Mouse (Mus musculus) left cerebral cortex, postnatal 14 days (tissue): ENCODE results near the gene Hoxa2. TPM values are rescaled to one million over a fixed set of nuclear protein-coding genes. Genes with fewer than 3 reads are reported as not detected.

Experiments used
- DNase-seq, 2 experiments: peaks; one replicate each; pipeline ENCODE4 v3.0.0; 2021 to 2022; ENCODE audit warnings: low spot score in 2 of 2, mixed read lengths in 1 of 2
- intact Hi-C: fragments of 180-260 bp; cut with DNase I; formaldehyde crosslinking; loops from one replicate; pipeline ENCODE4 v1.15.1; 2025
- total RNA-seq, 2 experiments: library from RNA; stranded (reverse); gene quantifications; 2 replicates each; pipeline ENCODE4 v1.2.3; 2021

Hoxa2 gene
- total RNA-seq, 2 experiments from 2014 or later = not detected

DNA sequence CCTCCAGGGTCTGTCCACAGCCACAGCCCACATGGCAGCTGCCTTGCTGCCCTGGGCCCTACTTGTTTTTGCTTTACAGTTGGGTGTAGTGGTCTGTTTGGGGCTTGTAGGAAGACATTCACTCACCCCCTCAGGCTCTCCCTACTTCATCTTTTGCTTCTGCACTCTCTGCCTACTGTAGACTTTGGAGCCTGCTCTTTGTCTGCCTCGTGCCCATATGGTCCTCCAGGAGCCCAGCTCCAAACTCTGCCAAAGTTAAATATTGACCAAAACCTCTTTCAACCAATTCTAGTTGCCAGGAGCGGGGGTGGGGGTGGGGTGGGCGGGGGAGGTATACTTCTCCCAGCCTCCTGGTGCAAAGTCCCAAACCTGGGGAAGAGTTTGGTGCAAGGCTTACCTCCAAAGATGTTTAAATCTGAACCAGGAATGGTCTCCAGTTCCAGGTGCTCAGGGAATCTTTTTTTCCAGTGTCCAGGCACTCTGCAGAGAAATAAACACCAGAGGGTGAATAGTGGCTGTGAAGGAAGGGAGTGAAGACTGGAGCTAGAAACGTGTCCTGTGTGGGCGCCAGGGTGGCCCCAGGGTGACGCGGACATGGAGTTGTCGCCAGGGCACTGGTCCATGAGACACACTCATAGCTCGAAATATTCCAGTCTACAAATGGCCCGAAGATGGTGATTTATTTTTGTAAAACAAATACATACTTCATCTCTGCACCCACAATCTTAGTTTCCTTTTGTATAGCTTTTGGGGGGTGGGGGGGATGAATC is 18.9 kb upstream of the Hoxa2 start:
- no peak for DNase-seq
- intact Hi-C loops = no loop called here

DNA sequence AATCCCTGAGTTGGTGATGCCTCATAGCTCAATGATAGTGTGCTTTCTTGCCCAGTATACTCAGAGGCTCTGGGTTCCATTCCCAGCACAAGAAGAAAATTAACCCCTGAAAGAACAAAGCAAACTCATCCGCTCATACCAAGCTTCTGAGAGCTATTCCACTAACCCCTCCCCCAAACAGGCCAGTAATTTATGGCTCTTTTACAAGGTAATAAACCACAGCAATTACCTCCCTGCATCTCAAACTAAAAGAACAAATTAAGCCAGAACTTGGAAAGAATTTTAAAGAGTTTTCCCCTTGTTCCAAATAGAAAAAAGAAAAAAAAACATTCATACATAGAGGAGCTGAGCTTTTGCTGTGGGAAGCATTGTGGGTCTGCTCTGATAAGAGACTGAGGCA is 18.2 kb upstream of the Hoxa2 start:
- intact Hi-C loops = no loop called here
- DNase-seq = no peak

DNA sequence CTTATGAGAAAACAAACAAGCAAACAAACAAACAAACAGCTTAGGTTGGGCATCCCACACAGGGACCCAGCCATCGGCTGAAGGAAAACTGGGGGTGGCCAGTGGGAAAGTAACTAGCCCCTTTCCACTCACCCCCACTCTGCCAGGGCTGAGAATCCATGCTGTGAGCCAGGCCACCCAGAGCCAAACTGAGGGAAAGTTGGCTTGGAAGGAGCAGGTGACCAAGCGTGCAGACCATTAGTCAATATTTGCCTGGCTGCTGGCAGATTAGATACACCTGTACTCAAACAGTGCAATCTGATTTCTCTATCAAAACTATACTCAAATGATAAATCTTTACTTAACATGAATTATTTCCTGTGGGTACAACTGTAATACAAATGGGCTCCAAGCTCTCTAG is 17.4 kb upstream of the Hoxa2 start:
- intact Hi-C loops = no loop called here
- no peak for DNase-seq

DNA sequence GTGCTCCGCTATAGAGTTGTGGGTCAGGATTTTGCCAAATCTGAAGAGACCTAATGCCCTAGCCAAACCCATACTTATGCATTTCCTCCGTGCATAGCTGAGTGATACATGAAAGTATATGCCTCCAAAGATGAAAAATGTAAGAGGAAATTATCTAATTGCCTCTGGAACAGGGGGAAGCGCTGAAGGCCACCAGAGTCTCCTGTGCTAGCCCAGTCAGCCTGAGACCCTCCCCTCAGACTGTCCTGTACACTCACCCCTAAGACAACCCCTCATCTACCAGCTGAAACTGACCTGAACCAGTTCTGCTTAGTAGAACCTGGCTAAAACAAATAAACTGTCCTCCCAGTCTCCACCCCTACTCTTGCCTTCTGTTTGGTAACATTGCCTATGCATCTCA is 16.1 kb upstream of the Hoxa2 start:
- no peak for DNase-seq
- intact Hi-C loops = no loop called here

DNA sequence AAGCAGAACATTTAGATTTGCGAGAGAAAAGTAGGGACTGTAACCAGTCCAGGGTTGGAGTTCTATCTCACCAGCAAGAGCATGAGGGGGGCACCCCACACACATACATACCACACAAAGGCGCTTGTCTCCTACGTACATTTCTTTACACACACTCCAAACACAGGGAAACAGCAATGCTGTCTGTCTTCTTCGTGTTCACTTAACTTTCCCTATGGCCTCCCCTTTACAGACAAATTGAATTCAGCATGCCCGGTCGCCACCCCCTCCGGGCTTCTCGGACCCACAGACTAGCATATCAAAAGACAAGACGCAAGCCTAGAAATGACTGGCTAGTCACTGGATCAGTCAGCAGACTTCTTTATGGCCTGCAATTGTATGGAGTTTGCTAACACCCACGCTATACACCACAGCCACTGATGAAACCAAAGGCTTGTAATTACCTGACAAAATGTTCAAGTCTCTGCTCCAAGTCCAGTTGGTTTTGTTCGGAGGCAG is 15.6 kb upstream of the Hoxa2 start:
- no peak for DNase-seq
- intact Hi-C loops = no loop called here

DNA sequence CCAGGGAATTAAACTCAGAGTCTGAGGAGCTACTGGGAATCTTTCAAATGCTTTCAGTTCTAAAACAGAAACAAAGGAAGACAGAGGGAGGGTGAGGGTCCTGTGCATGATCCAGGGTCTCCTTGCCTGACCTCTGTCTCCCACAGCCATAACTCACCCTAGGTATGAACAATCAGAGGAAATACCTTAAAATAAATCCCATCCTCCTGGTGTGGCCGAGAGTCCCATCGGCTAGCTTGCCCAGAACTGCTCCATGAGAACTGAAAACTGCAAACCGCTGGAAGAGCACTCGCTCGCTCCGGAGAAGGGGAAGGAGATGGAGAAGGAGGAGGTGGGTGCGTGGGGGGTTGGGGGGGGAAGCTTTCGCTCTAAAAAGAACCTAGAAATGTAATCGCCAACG is 15.1 kb upstream of the Hoxa2 start:
- no peak for DNase-seq
- intact Hi-C loops = no loop called here

DNA sequence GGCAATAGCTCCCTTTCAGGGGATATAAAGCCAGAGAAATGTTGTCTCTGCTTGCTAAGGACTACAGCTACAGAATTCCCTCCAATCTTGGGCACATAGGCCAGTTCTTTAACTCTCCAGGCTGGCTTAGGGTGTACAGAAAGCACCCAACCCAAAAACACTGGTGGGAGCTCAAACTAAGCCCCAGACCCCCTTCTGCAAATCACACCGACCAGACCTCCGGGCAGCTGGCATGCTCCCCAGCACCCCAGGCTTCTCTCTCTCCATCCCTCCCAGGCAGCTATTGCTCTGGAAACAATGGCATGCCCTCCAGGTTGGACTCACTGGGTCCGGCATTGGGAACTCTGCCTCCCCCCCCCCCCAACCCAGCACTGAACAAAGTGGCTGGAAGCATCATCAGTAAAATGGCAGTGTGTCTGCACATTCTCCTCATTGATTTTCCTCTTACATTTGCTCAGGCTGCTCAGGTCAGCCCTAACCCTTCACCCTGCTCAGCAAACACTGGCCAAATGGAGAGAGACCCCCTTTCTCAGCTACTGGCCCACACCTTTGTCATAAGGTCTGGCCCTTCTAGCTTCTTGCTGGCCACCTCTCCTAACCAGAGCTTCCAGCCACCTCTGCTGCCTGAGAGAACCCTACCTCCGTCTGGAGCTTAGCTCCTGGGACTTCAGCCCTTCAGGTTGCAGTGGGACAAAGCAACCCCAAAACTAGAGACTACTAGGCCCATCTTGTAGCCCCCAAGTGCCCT is 14.5 kb upstream of the Hoxa2 start:
- intact Hi-C loops = no loop called here
- DNase-seq = no peak

DNA sequence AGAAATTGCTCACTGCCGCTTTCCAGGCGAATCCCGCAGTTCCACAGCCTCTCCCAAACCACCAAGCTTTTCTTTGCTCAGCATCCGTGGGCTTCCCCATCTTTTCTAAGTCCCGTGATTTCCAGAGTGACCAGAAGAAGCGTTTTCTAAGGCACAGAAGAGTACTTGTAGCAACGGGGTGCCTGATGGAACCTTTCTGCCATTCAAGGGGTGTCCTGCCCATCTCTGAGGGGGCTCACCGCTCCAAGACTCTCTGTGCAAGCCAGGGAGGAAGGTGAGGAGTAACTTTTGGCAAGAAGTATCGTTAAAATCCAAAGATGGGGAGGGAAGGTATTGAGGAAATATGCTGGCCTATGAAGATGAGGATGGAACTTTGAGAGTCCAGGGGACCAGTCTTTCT is 13.2 kb upstream of the Hoxa2 start:
- intact Hi-C loops = no loop called here
- DNase-seq = no peak

DNA sequence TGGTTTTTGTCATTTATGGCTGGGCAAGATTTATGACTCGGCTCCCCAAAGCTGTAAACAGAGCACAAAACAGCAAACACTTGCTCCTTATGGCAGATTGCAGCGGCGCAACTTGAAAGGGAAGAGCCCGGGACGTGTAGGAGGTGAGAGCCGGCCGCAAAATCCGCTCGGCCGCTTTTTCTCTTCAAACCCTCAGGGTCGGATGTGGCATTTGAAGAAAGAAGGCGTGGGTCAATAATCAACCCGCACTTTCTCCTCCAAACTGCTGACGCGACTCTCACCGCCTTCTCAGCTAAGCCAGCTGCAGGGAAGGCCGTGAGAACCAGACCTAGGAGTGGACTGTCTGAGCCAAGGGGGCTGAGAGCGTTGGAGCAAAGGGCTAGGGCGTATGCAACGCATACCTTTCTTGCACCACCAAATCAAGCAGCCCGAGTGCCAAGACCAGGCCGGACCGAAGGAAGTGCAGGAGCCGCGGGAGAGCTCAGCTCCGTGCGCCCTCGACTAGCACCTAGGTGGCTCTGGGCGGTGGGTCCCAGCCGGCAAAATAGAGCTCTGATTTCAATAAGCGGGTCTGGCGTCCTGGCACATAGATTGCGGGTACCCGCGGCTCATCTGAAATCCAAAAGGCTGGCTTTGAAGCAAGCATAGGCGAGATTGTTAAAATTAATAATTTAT is 12.6 kb upstream of the Hoxa2 start, which contains the start of gene 5730596B20Rik:
Gene 5730596B20Rik (plus strand): TSS at position 438 of the 675 bp plus-strand sequence.
- intact Hi-C loops = no loop called here
- no peak for DNase-seq

DNA sequence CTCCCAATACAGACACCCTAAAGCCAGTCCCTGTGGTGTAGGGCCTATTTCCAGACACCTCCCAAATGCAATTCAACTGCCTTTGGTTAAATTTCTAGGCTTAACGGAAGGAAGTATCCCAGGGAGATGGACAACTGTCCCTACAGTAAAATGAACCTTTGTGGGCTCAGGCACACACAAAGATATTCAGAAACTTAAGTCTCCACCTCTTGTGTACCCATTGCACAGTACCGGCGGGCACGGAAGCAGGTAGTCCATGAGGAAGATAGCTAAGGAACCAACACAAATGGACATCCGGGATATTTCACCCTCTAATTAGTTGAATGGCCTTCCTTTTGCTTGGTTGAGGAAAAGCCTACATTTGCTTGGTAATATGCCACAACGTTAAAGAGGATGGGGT is 11.8 kb upstream of the Hoxa2 start:
- DNase-seq = no peak
- intact Hi-C loops = no loop called here

DNA sequence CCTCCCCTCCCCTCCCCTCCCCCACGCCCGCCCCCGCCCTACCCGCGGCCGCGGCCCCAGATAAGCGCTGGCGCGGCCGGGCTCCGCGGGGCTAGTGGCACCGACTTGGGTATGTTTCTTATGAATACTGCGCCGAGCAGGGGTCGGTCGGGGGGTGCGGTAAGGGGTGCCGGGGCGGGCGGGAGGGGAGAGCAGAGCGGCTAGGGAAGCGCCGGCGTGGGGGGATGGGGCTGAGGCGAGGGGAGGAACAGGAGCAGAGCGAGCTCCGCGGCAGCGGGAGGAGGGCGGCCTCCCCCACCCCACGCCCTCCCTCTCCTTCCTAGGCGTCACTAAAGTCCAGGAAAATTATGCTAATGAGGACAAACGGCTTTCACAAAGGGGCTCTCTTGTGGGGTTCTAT is 11.2 kb upstream of the Hoxa2 start:
- no peak for DNase-seq
- intact Hi-C loops = no loop called here

DNA sequence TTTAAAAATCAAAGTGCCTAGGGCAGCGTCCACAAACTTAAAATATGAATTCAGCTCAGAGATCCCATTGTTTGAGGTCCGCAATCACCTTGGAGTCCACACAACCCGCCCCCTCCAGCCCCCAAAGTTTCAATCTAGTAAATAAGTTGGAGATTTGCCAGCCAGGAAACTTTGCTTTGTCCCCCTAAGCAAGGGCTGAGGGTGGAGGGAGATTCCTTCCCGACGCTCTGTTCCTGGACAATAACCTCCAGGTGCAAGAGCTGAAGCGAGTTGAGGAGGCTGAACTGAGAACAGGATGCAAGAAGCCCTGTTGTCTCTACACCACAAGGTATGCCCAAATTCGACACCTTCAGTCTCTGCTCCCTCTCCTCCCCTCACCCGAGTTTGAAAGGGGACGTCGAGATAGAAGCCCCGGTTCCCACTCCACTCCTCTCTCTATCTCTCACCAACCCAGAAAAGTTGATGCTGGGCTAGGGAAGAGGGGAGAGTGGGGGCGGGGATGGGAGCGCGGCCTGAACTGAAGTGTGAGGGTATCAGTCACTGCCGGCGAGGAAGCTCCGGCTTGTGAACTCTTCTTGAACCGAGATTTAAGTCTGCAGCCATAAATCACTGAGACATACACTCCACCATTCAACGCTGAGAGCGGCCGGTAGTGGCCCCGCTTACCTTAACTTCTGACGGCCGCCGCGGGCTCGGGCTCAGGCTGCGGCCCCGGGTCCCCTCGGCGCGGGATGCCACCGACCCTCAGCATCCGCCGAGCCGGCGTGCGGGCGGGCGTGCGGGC is 10.5 kb upstream of the Hoxa2 start:
- intact Hi-C loops = no loop called here

DNA sequence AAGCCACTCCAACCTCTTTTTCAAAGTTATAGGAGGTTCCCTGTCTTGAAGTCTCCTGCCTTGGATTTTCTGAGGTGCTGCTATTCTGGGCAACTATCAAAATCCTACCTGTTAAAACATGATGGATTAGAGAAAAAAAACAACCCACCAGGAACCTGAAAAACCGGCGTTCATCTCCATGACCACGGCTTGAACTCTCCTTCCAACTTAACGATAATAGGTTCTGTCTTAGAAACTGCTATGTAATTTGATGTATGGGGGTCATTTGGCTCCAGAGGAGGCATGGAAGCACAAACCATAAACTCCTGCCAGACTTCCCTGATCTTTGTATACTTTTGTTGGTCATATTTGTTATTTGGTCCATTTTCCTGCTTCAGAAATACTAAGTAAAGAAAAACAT is 9.0 kb upstream of the Hoxa2 start:
- DNase-seq = no peak
- intact Hi-C loops = no loop called here

More for the DNA sequence above, 10.5 kb upstream of the Hoxa2 start:
- no peak for DNase-seq

DNA sequence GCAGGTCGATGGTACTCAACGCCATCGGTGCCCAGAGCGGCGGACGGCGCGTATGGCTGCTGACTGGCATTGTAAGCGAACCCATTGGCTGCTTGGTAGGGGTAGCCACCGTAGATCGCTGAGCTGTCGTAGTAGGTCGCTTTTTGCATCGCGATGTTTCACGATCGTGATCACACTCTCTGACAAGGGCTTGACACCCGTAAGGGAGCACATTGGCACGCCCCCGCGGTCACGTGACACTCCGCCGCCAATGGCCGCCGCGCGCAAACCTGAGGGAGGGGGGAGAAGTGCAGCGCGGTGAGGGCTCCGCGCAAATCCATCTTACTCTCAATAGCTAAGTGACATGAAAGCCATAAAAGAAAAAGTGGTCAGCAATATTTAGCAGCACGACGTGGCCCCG is 7.9 kb upstream of the Hoxa2 start:
- intact Hi-C loops = no loop called here
- DNase-seq = no peak

DNA sequence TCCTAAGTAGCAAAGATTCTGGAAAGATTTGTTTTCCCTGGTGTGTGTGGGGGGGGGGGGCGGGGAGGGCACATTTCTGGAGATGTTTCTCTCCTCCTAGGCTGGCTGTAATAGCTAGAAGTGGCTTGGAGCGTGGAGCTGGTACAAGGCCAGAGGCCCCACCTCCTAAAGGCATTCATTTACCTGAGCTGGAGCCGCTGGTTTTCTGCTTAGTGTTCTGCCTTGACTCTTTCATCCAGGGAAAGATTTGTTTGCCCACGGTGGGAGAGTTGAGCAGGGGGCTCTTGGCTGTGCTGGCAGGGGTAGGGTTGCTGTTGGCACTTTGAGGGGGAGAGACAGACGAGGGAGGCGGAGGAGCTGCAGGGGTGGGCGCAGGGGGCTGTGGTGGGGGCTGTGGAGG is 7.3 kb upstream of the Hoxa2 start:
- intact Hi-C loops = no loop called here
- no peak for DNase-seq

DNA sequence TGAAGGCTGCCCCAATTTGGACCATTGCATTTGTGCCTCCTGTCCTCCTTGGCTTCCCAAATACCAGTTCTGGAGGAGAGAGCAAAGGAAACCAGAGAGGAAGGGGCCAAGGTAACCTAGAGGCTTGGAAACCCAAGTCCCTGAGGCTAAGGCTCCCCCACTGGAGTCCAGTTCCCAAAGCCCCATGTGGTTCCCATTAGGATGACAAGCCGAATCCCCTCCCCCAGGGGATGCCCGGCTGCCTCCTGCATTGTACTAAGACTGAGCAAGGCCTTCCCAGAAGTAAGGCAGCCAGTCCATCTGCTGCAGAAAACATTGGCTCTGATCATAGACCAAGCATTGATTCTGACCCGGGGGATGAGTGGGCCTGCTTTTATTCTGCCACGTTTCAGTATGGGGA is 6.7 kb upstream of the Hoxa2 start:
- DNase-seq = no peak
- intact Hi-C loops = no loop called here

DNA sequence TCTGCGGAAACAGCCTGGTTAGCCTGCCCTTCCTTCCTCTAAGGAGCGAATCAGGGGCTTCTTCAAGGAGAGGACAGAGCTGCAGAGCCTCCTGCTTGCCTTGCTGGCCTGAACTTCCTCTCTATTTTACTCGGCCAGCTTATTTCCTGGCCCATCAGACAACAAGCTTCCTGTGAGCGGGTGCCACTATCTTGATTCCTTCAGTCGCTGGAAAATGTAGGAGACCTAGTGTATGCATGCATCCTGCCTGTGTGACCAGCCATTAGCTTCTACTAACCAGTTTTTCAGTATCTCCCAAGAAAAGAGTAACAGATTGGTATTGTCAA is 6.2 kb upstream of the Hoxa2 start:
- DNase-seq = no peak
- intact Hi-C loops = no loop called here

DNA sequence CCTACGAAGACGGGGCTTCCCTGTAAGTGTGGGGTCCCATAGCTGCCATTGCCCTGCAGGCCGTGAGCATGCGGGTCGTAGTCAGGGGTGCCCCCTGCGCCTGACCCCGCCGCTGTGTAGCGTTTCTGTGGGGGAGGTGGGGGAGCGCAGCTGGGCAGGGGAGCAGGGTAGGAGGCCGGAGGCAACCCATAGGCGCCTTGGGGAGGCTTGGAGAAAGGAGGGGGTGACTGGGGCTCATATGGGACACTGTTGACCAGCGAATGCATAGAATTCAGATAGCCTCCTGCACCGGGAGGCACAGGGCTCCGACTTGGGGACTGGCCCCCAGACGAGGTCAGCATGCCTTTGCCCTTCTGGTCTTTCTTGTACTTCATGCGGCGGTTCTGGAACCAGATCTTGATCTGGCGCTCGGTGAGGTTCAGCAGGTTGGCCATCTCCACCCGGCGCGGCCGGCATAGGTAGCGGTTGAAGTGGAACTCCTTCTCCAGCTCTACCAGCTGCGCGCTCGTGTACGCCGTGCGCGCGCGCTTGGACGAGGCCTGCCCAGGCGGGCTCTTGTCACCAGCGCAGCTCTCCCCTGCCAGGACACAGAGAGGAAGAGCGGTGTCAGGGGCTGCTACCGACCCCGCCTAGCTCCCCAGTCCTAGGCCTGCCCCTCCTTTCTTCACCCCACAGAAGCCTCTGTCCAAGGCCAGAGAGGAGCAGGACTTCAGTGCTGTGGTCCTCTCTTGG is 5.7 kb upstream of the Hoxa2 start:
- intact Hi-C loops = no loop called here
- DNase-seq = no peak

DNA sequence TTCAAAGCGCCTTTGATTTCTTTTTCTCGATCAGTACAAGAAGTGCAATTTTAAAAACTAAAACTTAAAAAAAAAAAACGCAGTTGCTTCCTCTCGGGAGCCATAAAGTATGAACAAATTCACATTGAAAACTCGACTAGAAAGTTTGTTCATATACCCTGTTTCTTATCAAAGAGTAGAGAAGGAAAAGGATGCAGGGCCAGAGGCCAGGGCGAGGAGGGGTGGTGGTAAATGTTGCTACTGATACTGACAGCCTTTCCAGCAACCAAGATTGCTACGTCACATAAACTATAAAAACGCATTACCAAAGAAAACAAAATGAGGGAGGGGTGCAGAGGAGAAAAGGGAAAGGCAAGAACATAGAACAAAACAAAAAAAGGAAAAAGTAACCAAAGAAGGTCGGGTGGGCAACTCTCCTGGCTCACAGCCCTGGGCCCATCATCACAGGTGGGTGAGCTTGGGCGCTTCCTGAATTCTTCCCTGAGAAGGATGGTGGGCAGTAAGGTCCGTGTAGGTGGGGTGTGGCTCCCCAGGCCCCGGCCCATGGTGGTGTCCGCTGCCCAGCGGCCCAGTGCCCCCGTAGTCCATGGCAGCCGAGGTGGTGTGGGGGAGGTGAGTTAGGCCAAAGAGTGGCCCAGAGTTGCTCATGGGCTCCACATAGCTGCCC is 5.0 kb upstream of the Hoxa2 start:
- no peak for DNase-seq
- intact Hi-C loops = loop anchor here (5.0 to 10.0 kb wide), 2 partner anchors 145 to 992 kb away; partner anchors contain the start of gene Evx1
